Mouse (Mus musculus) liver, embryonic 16.5 days (tissue): ENCODE measurements around the gene Vcl. TPM values are rescaled to one million over a fixed set of nuclear protein-coding genes. Genes with fewer than 3 reads are reported as not detected.

Experiments used
- ATAC-seq: fragments of 200-750 bp; cut with Nextera tagmentation; 2 replicates; pipeline ENCODE4 v1.8.0; 2017; ENCODE audit warnings: low read depth, mild to moderate bottlenecking, moderate number of reproducible peaks, moderate library complexity
- H3K27ac ChIP-seq: fragments of 300-500 bp; sonication (generic); 2 replicates; pipeline ENCODE4 v1.5.1; 2014; ENCODE audit warnings: mild to moderate bottlenecking, low read length
- H3K27me3 ChIP-seq: fragments of 300-500 bp; sonication (generic); 2 replicates; pipeline ENCODE4 v1.6.1; 2014; ENCODE audit warnings: low read depth, low read length, mixed read lengths; ENCODE audit not compliant: control insufficient read depth, insufficient read depth
- H3K36me3 ChIP-seq: fragments of 300-500 bp; sonication (generic); 2 replicates; pipeline ENCODE4 v1.6.1; 2014; ENCODE audit warnings: mild to moderate bottlenecking; ENCODE audit not compliant: control insufficient read depth, insufficient read depth
- H3K4me1 ChIP-seq: fragments of 300-500 bp; sonication (generic); 2 replicates; pipeline ENCODE4 v1.6.1; 2014; ENCODE audit warnings: low read depth, low read length, mixed read lengths; ENCODE audit not compliant: control insufficient read depth
- H3K4me2 ChIP-seq: fragments of 300-500 bp; sonication (generic); 2 replicates; pipeline ENCODE4 v1.6.1; 2014; ENCODE audit warnings: low read depth, low read length, mixed read lengths
- H3K4me3 ChIP-seq: fragments of 300-500 bp; sonication (generic); 2 replicates; pipeline ENCODE4 v1.5.1; 2014; ENCODE audit warnings: low read depth, mild to moderate bottlenecking, low read length
- H3K9ac ChIP-seq: fragments of 300-500 bp; sonication (generic); 2 replicates; pipeline ENCODE4 v1.6.1; 2014; ENCODE audit warnings: low read depth, low read length
- H3K9me3 ChIP-seq: fragments of 300-500 bp; sonication (generic); replicated peaks from 2 replicates; pipeline ENCODE4 v1.6.1; 2016; ENCODE audit warnings: low read length; ENCODE audit not compliant: control insufficient read depth
- WGBS: fragments of 180-500 bp; shearing (Covaris S2); extraction: QIAGEN DNeasy Blood & Tissue Kit; methylation state at CpG from one replicate; pipeline ENCODE4 v1.1.7; 2014; ENCODE audit not compliant: insufficient replicate concordance; 5-methylcytosine and 5-hydroxymethylcytosine counted together
- polyA plus RNA-seq: library from polyadenylated mRNA; unstranded; fragments of >200 nt; fragmentation: Nextera tagmentation; extraction: Ambion mirVana; gene quantifications from 2 replicates; pipeline ENCODE4 v1.2.1, GENCODE M21; 2015

Vcl gene
- polyA plus RNA-seq, 1 experiment from 2014 or later: 19.9 TPM

GRCm38 (mm10) chr14:21017871-21018270, 88.7 kb downstream of the Vcl start:
- Histone ChIP-seq H3K9me3 (no peaks in the 10 kb centered on the region), H3K27ac (no peak overlapping the region), H3K4me1 (no peaks in the 10 kb centered on the region), H3K27me3 (no peaks in the 10 kb centered on the region), H3K9ac (no peak overlapping the region), H3K4me2 (no peak overlapping the region), H3K36me3 (peaks cover 24% of the 10 kb centered on the region), H3K4me3 (no peak overlapping the region)
- no peak for ATAC-seq
- 82% methylated on average over 5 of the region's 5 CpGs for WGBS

- no peaks in the 10 kb centered on the region for H3K9me3 ChIP-seq
- WGBS: 55% methylated on average over 3 of the region's 3 CpGs
- H3K27ac ChIP-seq: no peak overlapping the region
- no peak for ATAC-seq
- no peak overlapping the region for H3K9ac ChIP-seq
- no peaks in the 10 kb centered on the region for H3K27me3 ChIP-seq
- no peak overlapping the region for H3K4me2 ChIP-seq
- H3K36me3 ChIP-seq: peaks cover 28% of the 10 kb centered on the region
- H3K4me1 ChIP-seq: no peaks in the 10 kb centered on the region
- no peak overlapping the region for H3K4me3 ChIP-seq
Measured at GRCm38 (mm10) chr14:21018977-21019376, 89.8 kb downstream of the Vcl start.

GRCm38 (mm10) chr14:21020435-21020834, 91.2 kb downstream of the Vcl start:
- H3K4me1 ChIP-seq: no peaks in the 10 kb centered on the region
- H3K27ac ChIP-seq: no peak overlapping the region
- H3K9ac ChIP-seq: no peak overlapping the region
- H3K4me2 ChIP-seq: no peak overlapping the region
- WGBS: 85% methylated on average over 8 of the region's 8 CpGs
- H3K36me3 ChIP-seq: peaks cover 35% of the 10 kb centered on the region
- H3K4me3 ChIP-seq: no peak overlapping the region
- ATAC-seq: no peak
- H3K27me3 ChIP-seq: no peaks in the 10 kb centered on the region
- H3K9me3 ChIP-seq: no peaks in the 10 kb centered on the region

- no peaks in the 10 kb centered on the region for H3K27me3 ChIP-seq
- H3K4me1 ChIP-seq: no peaks in the 10 kb centered on the region
- no peaks in the 10 kb centered on the region for H3K9me3 ChIP-seq
- no peak overlapping the region for H3K27ac ChIP-seq
- H3K36me3 ChIP-seq: peaks cover 29% of the 10 kb centered on the region
- no peak overlapping the region for H3K4me2 ChIP-seq
- no peak for ATAC-seq
- H3K4me3 ChIP-seq: no peak overlapping the region
- H3K9ac ChIP-seq: no peak overlapping the region
Measured at GRCm38 (mm10) chr14:21027542-21027941, 98.3 kb downstream of the Vcl start.

GRCm38 (mm10) chr14:21029025-21029659, 99.9 kb downstream of the Vcl start:
- Histone ChIP-seq H3K9me3 (no peaks in the 10 kb centered on the region), H3K36me3 (peaks cover 25% of the 10 kb centered on the region), H3K4me3 (no peak overlapping the region), H3K27ac (no peak overlapping the region), H3K4me1 (no peaks in the 10 kb centered on the region), H3K9ac (no peak overlapping the region), H3K27me3 (no peaks in the 10 kb centered on the region), H3K4me2 (no peak overlapping the region)
- WGBS: 75% methylated on average over 11 of the region's 11 CpGs
- ATAC-seq: no peak

- Histone ChIP-seq H3K36me3 (peaks cover 24% of the 10 kb centered on the region), H3K9ac (no peak overlapping the region), H3K27ac (peak overlapping the region; percentile 15; the same call in 1 of the 2 replicates), H3K4me3 (no peak overlapping the region), H3K27me3 (no peaks in the 10 kb centered on the region), H3K9me3 (no peaks in the 10 kb centered on the region), H3K4me2 (no peak overlapping the region), H3K4me1 (no peaks in the 10 kb centered on the region)
- ATAC-seq: peak; percentile 75
- WGBS: 79% methylated on average over 6 of the region's 6 CpGs
Measured at GRCm38 (mm10) chr14:21031783-21032511, 102.7 kb downstream of the Vcl start.

GRCm38 (mm10) chr14:21034271-21034670, 105.1 kb downstream of the Vcl start:
- H3K4me3 ChIP-seq: no peak overlapping the region
- H3K27ac ChIP-seq: no peak overlapping the region
- 80% methylated on average over 4 of the region's 4 CpGs for WGBS
- no peaks in the 10 kb centered on the region for H3K27me3 ChIP-seq
- no peak overlapping the region for H3K4me2 ChIP-seq
- H3K4me1 ChIP-seq: no peaks in the 10 kb centered on the region; the same call in 1 of the 2 replicates
- peaks cover 23% of the 10 kb centered on the region for H3K36me3 ChIP-seq
- no peak for ATAC-seq
- no peaks in the 10 kb centered on the region for H3K9me3 ChIP-seq
- H3K9ac ChIP-seq: no peak overlapping the region; the same call in 1 of the 2 replicates

- Histone ChIP-seq H3K27me3 (no peaks in the 10 kb centered on the region), H3K4me1 (no peaks in the 10 kb centered on the region; the same call in 1 of the 2 replicates), H3K4me3 (no peak overlapping the region), H3K27ac (no peak overlapping the region), H3K9ac (no peak overlapping the region), H3K36me3 (peaks cover 26% of the 10 kb centered on the region), H3K4me2 (no peak overlapping the region), H3K9me3 (no peaks in the 10 kb centered on the region)
- no peak for ATAC-seq
- 75% methylated on average over 3 of the region's 3 CpGs for WGBS
Measured at GRCm38 (mm10) chr14:21034791-21035190, 105.6 kb downstream of the Vcl start.

- no peak overlapping the region for H3K9ac ChIP-seq
- WGBS: 62% methylated on average over 12 of the region's 12 CpGs
- H3K27ac ChIP-seq: peak overlapping the region; percentile 56
- H3K27me3 ChIP-seq: no peaks in the 10 kb centered on the region
- H3K4me1 ChIP-seq: no peaks in the 10 kb centered on the region; the same call in 1 of the 2 replicates
- H3K36me3 ChIP-seq: peaks cover 15% of the 10 kb centered on the region
- peak; percentile 71 for ATAC-seq
- no peak overlapping the region for H3K4me2 ChIP-seq
- H3K4me3 ChIP-seq: no peak overlapping the region
- H3K9me3 ChIP-seq: no peaks in the 10 kb centered on the region
Measured at GRCm38 (mm10) chr14:21039077-21039476, 109.9 kb downstream of the Vcl start.
